Mouse (Mus musculus) layer of hippocampus, adult 2 months (tissue): ENCODE results near the gene Fgd2. TPM values are rescaled to one million over a fixed set of nuclear protein-coding genes. Genes with fewer than 3 reads are reported as not detected.
"Not testable (repeated sequence)": the region's sequence is repeated elsewhere in the genome, so short reads cannot be mapped to it uniquely, and the experiment has no call there.

ENCODE experiments used
- DNase-seq, 2 experiments: peaks; one replicate each; pipeline ENCODE4 v3.0.0; 2022; ENCODE audit warnings: low spot score in 2 of 2
- H3K27ac ChIP-seq: fragments of 200-600 bp; 2 replicates; pipeline ENCODE4 v1.8.1; 2022
- H3K4me3 ChIP-seq: fragments of 200-600 bp; 2 replicates; pipeline ENCODE4 v1.8.1; 2022; ENCODE audit warnings: mild to moderate bottlenecking
- CTCF ChIP-seq: fragments of 200-600 bp; conservative IDR thresholded peaks from 2 replicates; pipeline ENCODE4 v1.8.1; 2022; ENCODE audit warnings: antibody characterized with exemption, mild to moderate bottlenecking, moderate library complexity
- long read RNA-seq, 2 experiments: library from polyadenylated mRNA; stranded (forward); transcript quantifications; one replicate each; pipeline ENCODE4 v2.0.0; 2021; ENCODE audit warnings: borderline mapping rate in 2 of 2
- total RNA-seq, 2 experiments: library from RNA; stranded (reverse); gene quantifications; 2 replicates each; pipeline ENCODE4 v1.2.3; 2021

The Fgd2 gene
- total RNA-seq, result 1 to 10 TPM; 3.8 to 4.4 TPM
- long read RNA-seq, experiment 1, partial matches to known transcripts, result 0 of 5 reads
- long read RNA-seq, experiment 1, other reads (novel, unspliced or antisense), result 3 of 5 reads
- long read RNA-seq, experiment 2, partial matches to known transcripts, result 0 of 4 reads
- long read RNA-seq, experiment 2, other reads (novel, unspliced or antisense), result 2 of 4 reads

DNA sequence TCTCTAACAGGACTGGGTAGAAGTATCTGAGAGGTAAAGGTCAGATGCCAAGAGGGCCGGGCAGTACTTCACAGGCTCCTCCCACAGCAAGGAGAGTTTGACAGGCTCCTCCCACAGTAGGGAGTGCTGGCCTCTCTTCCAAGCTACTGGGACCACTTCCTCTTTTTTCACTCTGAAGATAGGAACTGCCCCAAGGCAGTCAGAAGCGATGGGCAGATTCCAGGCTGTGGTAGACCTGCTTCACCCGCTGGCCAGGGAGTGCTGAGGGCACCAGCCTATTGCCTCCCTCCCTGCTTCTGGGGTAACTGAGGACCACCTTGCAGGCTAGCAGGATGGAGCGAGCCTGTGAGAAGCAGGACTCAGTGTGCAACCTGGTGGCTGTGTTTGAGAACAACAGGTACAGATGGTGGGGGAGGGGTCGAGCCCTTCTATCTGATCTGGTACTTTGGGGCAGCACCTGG, at the start of gene Fgd2:
Gene Fgd2 (plus strand): TSS at position 154 of the 461 bp plus-strand sequence.
- H3K4me3 ChIP-seq, result peak within 1 kb of the TSS; percentile 15; the same call in 1 of the 2 replicates
- TF ChIP-seq CTCF, result peak; percentile 42

GRCm38 (mm10) chr17:29311602-29312001, 49.1 kb upstream of the Fgd2 start:
- no peak for TF ChIP-seq CTCF
- DNase-seq, result peak in 1 of 2 experiments; percentile 37
- Histone ChIP-seq H3K27ac (peak overlapping the region; percentile 75), H3K4me3 (no peak overlapping the region)

More for the DNA sequence above, at the start of gene Fgd2:
- no peak for DNase-seq
- H3K27ac ChIP-seq, result no peak within 1 kb of the TSS

GRCm38 (mm10) chr17:29312082-29312481, 48.6 kb upstream of the Fgd2 start:
- no peak for TF ChIP-seq CTCF
- no peak for DNase-seq
- Histone ChIP-seq H3K4me3 (no peak overlapping the region), H3K27ac (0 out of 2 replicates have a peak overlapping the region, but pooled peaks have one; percentile 75)

DNA sequence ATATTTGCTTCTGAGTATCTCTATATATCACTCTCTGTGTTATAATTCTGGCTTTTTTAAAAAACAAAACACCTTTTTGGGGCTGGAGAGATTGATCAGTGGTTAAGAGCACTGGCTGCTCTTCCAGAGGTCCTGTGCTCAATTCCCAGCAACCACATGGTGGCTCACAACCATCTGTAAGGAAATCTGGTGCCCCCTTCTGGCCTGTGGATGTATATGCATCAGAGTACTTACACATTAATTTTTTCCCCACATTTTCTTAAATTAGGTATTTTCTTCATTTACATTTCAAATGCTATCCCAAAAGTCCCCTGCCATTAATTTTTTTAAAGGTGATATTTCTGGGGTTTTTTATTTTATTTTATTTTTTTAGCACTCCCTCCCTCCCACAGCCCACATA, 47.4 kb upstream of the Fgd2 start:
- no peak for DNase-seq
- Histone ChIP-seq H3K27ac (no peak overlapping the region), H3K4me3 (no peak overlapping the region)
- TF ChIP-seq CTCF, result peak; percentile 62

- Histone ChIP-seq H3K4me3 (no peak overlapping the region), H3K27ac (no peak overlapping the region)
- DNase-seq, result no peak
- TF ChIP-seq CTCF, result no peak
These were observed 44.8 kb upstream of the Fgd2 start for GRCm38 (mm10) chr17:29315672-29316465.

DNA sequence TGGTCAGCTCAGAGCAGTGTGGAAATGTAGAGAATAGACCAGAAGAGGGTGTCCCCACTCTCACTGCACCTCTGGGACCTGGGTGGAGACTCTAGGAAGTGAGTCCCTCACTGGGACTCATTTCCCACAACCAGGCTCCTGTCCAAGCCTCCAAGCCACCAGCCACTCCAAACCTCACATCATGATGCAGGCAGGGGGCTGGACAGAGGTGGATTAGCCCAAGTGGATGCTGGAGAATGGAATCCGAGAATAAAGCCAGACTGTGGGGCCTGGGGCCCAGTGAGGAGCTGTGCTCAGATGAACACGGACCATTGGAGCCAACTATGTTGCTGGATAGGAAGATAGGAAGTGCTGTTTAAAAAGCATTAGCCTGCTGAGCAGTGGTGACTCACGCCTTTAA, 43.8 kb upstream of the Fgd2 start:
- no peak overlapping the region for H3K4me3 ChIP-seq
- DNase-seq, result no peak
- no peak overlapping the region for H3K27ac ChIP-seq
- no peak for TF ChIP-seq CTCF

GRCm38 (mm10) chr17:29317380-29317779, 43.3 kb upstream of the Fgd2 start, which contains the start of gene Pi16:
Gene Pi16 (plus strand): TSS chr17:29317680.
- not testable (repeated sequence) for DNase-seq, H3K27ac ChIP-seq, H3K4me3 ChIP-seq

GRCm38 (mm10) chr17:29318731-29319250, 41.9 kb upstream of the Fgd2 start:
- Histone ChIP-seq H3K27ac (no peak overlapping the region), H3K4me3 (no peak overlapping the region)
- no peak for TF ChIP-seq CTCF
- DNase-seq, result no peak

DNA sequence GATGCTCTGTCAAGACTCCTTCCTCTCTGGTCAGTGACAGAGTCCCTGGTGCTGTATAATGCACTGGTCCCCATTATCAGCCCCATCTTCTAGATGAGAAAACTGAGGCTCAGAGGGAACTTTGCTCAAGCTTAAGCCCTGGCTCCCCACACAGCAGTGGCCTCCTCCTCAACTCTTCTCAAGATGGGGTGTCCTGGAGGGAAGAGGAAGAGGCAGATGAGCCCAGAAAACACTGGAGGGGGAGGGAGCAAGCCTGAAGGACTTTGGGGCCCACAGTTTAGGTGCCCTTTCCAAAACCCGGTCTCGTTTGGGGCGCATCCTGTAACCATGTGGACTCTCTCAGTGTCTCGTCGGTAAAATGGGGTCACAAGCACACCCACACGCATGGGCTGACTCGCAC, 41.2 kb upstream of the Fgd2 start:
- no peak for DNase-seq
- no peak for TF ChIP-seq CTCF
- H3K4me3 ChIP-seq, result no peak overlapping the region
- H3K27ac ChIP-seq, result no peak overlapping the region

DNA sequence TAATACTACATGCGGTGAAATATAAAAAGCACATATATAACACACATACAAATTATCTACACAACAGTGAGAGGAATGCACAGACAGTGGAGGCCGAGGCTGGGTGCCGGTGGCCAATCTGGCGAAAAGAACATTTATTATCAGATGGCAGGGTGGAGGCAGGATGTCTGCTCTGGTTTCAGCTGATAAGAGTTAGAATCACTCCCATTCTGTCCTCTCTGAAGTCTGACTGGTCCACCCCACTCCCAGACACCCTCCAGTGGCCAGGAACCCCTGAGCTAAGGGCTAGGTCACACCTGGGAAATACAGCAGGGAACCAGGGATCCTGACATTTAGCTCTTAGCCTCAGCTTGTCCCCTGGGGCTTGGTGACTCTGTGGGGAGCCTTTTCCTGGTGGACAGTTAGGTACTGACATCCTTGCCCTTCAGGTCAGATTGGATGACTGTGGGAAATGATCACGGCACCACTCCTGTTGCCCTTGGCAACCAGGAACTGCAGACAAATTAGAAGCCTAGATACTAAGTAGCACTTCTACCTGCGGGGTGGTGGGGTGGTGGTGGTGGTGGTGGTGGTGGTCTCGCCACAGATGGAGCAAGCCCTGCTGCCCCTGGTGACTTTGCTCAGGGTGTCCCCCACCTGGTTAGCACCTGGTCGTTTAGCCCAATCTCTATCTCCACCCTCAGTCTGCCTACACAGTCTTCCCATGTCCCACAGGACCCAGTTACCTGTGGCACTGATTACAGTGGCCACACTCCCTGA, 40.7 kb upstream of the Fgd2 start:
- H3K4me3 ChIP-seq, result no peak overlapping the region
- no peak for DNase-seq
- no peak overlapping the region for H3K27ac ChIP-seq
- TF ChIP-seq CTCF, result no peak

- TF ChIP-seq CTCF, result no peak
These were observed 38.7 kb upstream of the Fgd2 start for GRCm38 (mm10) chr17:29321765-29322602.

DNA sequence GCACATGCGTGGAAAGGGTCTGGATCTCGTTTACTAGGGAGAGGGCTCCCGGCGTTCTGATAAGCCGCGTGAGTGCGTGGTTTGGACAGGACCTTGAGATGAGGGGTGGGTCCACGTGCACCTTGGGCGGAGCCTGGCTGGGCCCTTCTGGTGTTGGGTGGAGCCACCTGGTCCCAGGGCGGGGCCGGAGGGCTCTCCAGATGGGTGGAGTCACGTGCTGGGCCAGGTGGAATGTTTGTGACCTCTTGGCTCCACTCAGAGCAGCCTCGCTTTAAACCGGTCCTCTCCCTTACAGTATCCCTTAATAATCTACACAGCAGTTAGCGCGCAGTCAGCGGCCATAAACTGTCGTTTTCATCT, 38.1 kb upstream of the Fgd2 start:
- Histone ChIP-seq H3K27ac (no peak overlapping the region), H3K4me3 (no peak overlapping the region)
- TF ChIP-seq CTCF, result no peak
- DNase-seq, result no peak

More at GRCm38 (mm10) chr17:29321765-29322602, 38.7 kb upstream of the Fgd2 start:
- Histone ChIP-seq H3K27ac (no peak overlapping the region), H3K4me3 (no peak overlapping the region)
- no peak for DNase-seq
